Mouse (Mus musculus) hematopoietic stem cell, adult 5-6 weeks (primary cell): ENCODE results near the gene Sat2. TPM values are rescaled to one million over a fixed set of nuclear protein-coding genes. Genes with fewer than 3 reads are reported as not detected.

Source experiments
- ATAC-seq, 2 experiments: fragments of 125-278 bp in 1 of 2; replicated peaks in 1 of 2; 2 replicates each; pipeline ENCODE4 v1.8.0; 2016 to 2017; ENCODE audit warnings: inconsistent platforms in 2 of 2, mild to moderate bottlenecking in 2 of 2, moderate number of reproducible peaks in 2 of 2, low read depth in 1 of 2, moderate TSS enrichment in 1 of 2; ENCODE audit not compliant: low FRiP score in 2 of 2, poor library complexity in 2 of 2, severe bottlenecking in 2 of 2, insufficient read depth in 1 of 2, low TSS enrichment in 1 of 2
- total RNA-seq: library from RNA; stranded (forward); fragments of 172-1452, 232-1000 nt; gene quantifications from 2 replicates; pipeline ENCODE4 v1.2.3, GENCODE M21; 2017

Sat2 gene
- 1.4 TPM in 1 of 2 replicates, not detected in the other for total RNA-seq

DNA sequence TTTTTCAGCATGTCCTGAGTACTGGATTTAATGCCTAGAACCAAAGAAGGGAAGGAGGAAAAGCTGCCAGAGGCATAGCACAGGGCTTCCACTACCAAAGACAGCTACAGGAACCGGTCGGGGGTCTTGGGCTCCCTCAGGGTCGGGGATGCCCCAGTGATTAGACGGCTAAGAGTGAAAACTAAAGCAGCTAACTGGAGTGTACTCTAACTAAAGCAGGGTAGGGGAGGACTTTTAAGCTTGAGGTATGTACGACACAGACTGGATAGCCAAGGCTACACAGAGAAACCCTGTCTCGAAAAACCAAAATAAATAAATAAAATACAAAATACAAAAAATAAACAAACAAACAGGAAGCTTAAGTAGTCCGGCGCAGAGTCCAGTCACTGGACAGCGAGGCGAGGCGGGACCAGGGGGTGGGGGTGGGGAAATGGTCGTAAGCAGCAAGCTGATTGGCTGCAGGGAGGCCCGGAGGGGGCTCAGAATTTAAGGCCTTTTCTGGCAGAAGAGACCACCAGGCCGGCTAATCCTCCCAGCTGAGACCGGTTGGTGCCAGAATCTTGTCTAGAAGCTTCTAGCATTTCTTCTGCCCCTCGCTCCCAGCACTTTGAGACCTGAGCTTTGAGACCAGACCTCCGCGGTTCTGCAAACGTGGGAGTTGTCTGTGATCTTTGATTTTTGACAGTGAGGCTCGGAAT lies at the start of gene Sat2:
Sat2 (plus strand) TSS at position 454 of the 698 bp plus-strand sequence.
- ATAC-seq, result no peak

DNA sequence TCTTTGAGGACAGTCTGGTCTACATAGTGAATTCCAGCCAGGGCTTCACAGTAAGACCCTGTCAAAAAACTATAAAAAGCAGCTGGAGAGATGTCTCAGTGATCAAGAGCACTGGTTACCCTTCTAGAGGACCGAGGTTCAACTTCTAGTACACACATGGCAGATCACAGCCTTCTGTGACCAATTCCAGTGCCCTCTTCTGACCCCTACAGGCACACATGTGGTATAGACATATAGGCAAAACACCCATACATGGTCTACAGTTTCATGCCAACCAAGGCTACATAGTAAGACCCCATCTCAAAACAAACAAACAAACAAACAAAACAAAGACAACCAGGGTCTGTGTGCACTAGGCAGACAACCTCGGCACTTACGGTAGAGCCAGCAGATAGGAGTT lies 46.6 kb upstream of the Sat2 start:
- ATAC-seq, result 0 out of 4 replicates have a peak, but pooled peaks of 1 of the 2 experiments have one; percentile 22

DNA sequence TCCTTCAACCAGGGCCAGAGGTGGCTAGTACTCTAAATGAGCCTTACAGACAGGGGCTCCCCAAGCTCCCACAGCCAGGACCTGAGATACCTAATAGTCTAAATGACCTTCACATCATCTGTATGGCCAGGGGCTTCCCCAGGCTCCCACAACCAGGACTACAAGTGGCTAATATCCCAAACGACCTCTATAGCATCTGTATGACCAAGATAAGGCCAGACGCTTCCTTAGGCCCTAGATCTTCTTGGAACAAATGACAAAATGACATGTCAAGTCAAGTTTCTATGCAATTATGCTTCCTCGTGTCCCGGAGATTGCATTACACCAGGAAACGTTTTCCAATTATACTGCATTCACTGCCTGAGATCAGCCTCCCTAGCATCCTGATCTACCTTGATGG lies 45.5 kb upstream of the Sat2 start:
- no peak for ATAC-seq

DNA sequence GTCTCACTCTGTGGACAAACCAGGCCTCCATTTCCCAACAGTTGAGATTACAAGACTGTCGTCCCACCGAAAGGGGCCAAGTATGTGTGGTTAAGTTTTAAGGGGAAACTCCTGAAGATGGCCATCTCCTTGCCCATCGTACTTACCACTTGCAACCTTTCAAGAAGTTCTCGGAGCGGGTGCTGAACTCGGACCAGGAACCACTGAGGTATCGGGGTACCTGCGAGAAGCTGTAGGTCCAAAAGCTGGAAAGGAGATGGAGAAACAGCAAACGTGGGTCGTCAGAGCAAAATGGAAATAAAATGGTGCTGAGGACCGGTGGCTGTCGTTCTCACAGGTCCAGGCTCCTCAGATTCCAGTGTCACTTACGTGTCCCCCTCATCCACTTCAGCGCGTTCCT lies 43.5 kb upstream of the Sat2 start:
- ATAC-seq, result no peak

DNA sequence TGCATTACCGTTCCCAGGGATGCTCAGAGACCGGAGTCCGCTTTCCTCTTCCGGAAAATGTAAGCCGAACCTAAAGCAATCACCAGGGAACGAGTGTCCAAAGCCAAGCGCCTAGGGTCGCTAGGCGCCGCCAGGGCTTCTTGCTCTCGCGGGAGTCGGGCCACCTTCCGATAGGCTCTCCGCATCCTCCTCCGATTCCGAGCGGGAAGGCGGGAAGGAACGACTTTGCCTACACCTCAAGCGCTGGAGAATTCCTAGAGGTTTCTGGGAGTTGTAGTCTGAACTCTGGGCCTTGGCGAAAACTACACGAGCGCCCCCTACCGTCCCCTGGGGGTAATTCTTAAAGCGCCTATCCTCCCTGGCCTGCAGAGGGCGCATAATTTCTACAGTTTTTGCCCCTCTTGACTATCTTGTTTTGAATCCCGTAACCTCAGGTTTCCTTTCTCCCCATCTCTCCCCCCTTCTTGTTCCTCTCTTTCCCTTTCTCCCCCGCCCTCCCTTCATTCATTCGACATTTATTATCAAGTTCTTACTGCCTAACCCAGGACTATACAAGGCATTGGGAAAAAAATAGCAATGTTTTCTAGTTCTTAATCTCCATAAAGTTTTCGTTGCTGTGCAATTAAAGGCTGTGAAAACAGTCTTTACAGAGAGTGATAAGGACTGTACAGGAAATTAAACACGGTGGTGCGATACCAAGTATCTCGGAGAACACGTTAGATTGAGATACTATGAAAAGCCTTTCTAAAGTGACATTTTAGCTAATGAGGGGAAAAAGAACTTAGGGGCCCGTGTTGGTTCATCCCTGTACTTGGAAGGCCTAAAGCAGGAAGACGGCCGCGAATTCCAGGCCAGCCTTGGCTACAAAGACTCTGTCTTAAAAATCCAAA lies 42.5 kb upstream of the Sat2 start:
- peak; percentile 68 to 70 for ATAC-seq

DNA sequence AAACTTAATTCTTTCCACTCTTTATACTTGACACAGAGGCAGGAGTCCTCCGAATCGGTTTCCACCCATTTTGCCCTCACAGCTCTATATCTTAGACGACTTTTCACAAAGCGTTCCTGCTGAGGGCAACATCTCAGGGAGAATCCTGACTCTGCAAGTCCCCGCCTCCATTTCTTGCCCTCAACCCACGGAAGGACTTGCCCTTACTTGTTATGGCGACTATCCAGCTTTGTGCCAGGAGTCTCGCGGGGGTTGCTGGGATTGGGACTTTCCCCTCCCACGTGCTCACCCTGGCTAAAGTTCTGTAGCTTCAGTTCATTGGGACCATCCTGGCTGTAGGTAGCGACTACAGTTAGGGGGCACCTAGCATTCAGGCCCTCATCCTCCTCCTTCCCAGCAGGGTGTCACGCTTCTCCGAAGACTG lies 41.7 kb upstream of the Sat2 start, which contains the start of the genes Wrap53 and Trp53:
Wrap53 (minus strand) TSS at position 165 of the 424 bp plus-strand sequence.
Trp53 (plus strand) TSS at position 269 of the 424 bp plus-strand sequence.
- peak; percentile 43 to 59 for ATAC-seq

DNA sequence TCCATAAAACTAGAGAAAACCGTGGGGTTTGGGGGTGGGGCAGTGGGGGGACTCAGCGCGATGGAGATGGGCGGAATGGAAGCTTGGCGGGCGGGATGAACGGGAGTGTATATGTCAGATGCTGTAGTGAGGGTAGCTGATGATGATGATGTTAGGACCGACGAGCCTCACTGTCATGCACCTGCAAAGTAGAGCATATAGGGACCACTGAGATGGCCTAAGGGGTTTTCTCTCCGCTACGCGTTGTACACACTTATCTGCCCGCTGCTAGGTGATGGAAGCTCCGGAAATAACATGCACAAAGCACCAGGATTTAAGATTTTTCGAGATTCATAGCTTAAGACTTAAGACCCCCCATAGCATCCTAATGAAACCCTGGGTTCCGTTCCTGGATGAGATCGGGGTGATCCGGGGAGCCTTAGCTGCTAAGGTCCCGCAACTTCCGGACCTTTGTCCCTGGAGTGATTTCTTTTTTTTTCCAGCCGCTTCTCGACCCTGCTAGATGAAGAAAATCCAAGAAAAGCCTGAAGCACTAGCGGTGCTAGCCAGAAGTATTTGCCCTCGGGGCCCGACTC lies 41.2 kb upstream of the Sat2 start:
- ATAC-seq, result no peak

DNA sequence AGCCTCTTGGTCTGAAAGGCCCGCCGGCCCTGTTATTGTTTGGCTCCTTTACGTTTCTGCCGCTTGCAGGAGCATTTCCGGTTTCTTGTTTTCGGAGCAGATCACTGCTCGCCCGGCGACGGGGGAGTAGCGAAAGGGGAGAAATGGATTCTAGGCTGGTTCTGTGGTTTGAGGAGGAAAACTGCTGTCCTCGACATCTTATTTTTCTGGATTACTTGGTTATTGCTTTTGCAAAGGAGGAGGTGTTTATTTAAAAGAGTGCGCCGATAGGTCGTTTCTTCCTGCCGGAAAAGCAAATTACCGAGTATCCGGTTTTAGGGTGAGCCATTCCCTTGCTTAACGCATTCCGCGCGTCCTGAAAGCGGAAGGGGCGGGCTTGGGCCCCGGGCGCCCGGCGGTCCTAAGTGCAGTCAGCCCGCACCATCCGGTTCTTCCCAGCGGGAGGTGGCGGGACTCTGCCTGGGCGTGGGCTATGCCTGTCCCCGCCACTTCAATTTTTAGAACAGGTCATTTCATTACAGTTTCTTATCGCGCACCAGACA lies 40.6 kb upstream of the Sat2 start:
- peak; percentile 60 to 62 for ATAC-seq

DNA sequence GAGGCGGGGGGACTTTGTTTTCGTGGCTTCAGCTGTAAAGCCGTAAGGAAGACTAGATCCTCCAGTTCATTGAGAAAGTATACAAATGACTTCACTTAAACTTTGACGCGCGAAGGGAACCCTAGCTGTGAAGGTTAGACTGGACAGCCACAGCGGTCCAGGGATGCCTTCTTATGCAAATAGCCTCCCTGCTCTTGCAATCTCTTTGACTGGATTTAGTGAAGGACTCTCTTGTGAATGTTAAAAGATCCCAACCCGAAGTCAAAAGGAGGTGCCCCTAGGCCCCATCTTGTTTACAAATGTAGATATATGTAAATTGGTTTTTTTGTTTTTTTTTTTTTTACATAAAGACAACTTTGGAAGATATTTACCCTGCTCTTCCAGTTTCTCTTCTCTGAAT lies 40.0 kb upstream of the Sat2 start:
- no peak for ATAC-seq

DNA sequence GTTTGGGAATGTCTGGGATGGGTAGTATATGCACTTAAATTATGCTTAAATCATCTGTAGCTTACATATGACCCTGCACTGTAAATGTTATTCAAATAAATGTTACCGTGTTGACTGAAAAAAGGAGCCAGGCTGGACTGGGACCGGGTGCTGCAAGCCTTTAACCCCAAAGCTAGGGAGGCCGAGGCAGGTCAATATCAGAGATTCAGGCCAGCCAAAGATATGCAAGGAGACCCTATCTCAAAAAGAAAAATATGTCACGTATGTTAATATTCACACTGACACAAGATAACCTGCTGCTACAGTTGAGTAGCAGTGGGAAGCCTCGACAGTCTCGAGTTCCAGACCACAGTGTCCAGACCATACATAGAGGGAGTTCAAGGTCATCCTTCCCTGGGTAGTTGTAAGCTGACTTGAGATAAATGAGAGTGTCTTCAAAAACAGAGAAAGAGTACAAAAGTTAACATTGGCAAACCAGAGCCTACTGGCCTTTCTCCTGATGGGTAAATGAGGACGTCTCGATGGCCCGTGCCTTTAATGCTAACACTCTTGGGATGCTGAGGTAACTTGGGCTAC lies 39.5 kb upstream of the Sat2 start:
- no peak for ATAC-seq

DNA sequence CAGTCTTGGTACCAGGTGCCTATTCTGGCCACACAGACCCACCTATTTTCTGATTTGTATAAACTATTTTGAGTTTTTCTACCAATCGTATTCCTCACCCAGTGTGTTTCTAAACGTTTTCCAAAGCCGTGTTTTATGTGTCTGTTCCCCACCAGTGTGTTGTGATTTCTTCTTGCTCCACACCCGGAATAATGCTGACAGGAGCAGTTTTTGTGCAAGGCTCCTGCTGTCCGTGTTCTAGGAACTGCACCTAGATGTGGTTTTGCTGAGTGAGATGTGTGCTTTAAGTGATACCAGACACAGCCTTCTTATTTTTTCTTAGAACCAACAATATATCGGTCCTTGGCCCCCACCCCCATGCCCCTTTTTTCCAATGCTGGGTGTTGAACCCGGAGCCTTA lies 37.8 kb upstream of the Sat2 start:
- ATAC-seq, result no peak

DNA sequence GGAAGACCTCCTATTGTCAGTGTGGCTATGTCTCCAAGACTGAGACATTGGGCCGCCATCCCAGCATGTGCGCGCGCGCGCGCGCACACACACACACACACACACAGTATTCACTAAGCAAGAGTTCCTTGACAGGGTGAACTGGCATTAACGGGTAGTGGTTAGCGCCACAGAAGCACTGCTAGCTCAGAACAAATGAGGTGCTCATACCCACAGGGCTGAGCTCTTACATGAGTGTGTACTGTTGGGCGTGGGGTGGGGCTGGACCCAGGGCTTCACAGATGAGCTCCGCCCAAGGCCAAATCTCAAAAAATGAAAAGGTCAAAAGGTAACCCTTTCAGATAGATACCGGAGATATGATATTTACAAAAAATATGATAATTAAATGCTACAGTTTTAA lies 36.9 kb upstream of the Sat2 start:
- no peak for ATAC-seq

DNA sequence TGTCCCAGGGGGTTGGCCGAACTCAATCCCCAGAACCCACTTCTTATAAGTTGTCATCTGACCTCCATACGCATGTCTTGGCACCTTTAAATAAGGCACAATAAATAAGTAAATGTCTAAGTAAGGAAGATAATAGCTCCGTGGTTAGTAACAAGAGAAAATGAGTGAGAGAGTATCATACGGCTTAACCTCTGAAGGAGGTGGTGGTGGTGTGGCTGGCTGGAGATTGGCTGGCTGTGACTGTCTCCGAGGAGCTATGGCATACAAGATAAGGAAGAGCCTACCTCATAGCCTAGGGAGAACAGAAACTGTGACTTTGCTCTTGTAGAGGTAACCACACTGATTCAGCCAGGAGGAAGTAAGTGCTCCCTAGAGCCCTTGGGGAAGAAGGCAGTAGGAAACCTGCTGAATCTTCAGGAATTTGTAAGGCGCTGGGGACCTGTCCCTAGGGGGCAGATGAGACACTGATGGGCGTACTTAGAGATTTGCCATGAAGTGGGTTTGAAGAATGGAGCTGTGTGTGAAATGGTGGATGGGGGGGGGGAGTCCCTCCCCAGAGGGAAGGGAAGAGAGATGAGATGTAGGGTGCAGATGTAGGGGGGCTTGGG lies 36.0 kb upstream of the Sat2 start:
- peak; percentile 57 to 61; a peak in 3 of 4 replicates for ATAC-seq

DNA sequence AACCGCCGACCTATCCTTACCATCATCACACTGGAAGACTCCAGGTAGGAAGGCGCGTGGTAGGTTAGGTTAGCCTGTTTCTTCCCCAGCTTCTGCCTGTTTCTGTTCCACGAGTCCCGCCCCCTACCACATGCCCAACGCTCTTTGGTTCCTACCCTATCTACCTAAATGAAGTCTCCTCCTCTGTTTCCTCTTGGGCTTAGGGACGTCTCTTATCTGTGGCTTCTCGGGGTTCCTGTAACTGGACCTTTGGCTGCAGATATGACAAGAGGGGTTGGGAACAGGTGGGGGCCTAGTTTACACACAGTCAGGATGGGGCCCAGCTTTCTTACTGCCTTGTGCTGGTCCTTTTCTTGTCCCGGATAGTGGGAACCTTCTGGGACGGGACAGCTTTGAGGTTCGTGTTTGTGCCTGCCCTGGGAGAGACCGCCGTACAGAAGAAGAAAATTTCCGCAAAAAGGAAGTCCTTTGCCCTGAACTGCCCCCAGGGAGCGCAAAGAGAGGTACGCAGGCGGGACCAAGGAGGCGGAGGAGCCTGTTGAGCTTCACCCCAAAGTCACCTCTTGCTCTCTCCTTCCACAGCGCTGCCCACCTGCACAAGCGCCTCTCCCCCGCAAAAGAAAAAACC lies 32.5 kb upstream of the Sat2 start:
- no peak for ATAC-seq

DNA sequence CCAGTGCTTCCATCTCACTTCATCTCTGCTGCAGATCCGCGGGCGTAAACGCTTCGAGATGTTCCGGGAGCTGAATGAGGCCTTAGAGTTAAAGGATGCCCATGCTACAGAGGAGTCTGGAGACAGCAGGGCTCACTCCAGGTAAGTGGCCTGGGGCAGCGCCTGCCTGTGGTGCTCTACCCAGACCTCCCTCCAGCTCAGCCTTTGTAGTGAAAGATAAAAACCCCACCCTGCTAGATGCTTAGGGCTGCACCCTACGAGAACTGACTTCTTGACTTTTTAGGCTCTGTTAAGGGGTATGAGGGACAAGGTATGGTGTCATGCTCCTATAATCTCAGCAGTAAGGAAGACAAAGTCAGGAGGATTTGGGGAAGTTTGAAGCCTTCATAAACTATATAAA lies 31.2 kb upstream of the Sat2 start:
- ATAC-seq, result no peak

DNA sequence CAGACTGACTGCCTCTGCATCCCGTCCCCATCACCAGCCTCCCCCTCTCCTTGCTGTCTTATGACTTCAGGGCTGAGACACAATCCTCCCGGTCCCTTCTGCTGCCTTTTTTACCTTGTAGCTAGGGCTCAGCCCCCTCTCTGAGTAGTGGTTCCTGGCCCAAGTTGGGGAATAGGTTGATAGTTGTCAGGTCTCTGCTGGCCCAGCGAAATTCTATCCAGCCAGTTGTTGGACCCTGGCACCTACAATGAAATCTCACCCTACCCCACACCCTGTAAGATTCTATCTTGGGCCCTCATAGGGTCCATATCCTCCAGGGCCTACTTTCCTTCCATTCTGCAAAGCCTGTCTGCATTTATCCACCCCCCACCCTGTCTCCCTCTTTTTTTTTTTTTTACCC lies 30.4 kb upstream of the Sat2 start:
- ATAC-seq, result no peak
